Mouse (Mus musculus): ENCODE data around the gene Bola3. TPM values are rescaled to one million over a fixed set of nuclear protein-coding genes. Genes with fewer than 3 reads are reported as not detected.

Bola3 gene
- polyA plus RNA-seq, 1 experiment, result 7.3 TPM

DNA sequence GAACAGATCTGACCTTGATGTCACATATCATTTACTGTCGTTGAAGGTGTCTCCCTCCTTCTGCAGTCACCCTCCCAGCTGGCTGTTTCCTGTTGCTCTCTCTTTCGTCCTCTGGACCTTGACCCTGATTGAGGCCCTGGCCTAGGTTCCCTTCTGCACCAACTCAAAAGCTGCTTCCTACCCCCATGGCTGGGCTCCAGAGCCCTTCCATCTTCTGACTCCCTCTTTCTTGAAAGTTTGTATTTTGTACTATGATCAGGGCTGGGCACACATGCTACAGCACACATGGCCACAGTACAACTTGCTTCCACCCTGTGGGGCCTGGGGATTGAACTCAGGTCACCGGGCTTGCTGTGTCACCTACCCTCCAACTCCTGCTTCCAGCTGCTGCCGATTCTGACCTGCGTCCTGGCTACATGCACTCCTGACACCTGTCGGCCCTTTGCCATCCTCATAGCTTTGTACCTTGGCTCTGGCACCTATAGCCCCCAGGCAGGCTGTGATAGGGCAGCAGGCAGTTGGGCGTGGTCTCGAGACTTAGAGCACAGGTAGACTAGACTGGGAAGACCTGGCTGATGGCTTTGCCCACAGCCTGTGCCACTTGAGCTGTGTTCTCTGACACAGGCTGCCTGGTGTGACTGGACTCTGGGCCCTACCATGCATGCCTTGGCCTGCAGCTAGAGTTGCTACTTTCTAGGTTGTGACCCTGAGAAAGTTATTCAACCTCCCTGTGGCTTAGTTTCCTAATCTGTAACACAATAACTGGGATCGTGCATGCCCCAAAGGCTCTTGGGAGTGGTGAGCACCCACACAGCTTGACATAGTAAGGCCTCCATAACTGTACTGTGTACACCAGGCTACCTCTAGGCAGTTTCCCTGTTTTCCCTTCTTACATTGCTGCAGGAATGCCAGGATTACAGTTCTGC lies 6.2 kb downstream of the Bola3 start:
- TF ChIP-seq CTCF (IDR thresholded peaks at IDR 0.05; ENCODE audit: extremely low read depth, insufficient read length, insufficient replicate concordance, low read depth, low read length), result no peak
- TF ChIP-seq POLR2A (IDR thresholded peaks at IDR 0.05; ENCODE audit: low read depth, low read length), result no peak

DNA sequence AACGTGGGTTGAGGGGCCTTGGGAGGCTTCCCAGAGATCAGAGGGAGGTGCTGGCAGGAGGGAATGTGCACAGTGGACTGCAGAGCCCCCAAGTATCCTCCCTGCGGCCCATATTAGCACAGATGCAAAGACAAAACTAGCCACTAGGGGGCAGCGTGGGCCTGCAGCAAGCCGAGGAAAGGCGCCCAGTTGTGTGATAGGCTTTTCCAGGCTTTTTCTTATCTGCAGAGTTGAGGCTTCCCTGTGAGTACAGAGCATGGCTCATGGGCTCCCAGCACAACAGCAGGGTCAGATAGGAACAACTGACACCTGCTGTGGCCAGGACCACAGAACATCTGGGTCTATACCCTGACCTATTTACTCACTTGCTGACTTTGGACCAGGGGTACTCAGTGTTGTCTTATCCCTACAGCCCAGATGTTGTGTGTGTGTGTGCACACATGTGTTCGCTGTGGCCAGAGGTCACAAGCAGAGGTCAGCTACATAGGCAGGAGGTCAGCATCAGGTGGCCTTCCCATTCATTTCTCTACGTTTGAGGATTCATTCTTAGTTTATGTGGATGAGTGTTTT lies 7.7 kb downstream of the Bola3 start:
- H3K27me3 ChIP-seq (ENCODE audit: control insufficient read depth, insufficient read depth, low read length), result no peaks in the 10 kb centered on the region
- 28% methylated on average over 7 of the region's 7 CpGs for WGBS
- TF ChIP-seq POLR2A (IDR thresholded peaks at IDR 0.05; ENCODE audit: low read depth, low read length) (no peak), CTCF (IDR thresholded peaks at IDR 0.05; ENCODE audit: extremely low read depth, insufficient read length, insufficient replicate concordance, low read depth, low read length) (peak; percentile 97)
- H3K27ac ChIP-seq (ENCODE audit: insufficient read depth, low read depth, low read length), result no peak overlapping the region
- H3K36me3 ChIP-seq (ENCODE audit: control insufficient read depth, insufficient read depth, low read length), result peaks cover 29% of the 10 kb centered on the region
- H3K4me3 ChIP-seq (ENCODE audit: low read depth, low read length), result no peak overlapping the region
- peaks cover 15% of the 10 kb centered on the region; the same call in 1 of the 2 replicates for H3K4me1 ChIP-seq (ENCODE audit: control insufficient read depth, insufficient read depth, insufficient read length, low read length)

More for the DNA sequence above, 6.2 kb downstream of the Bola3 start:
- Histone ChIP-seq H3K4me3 (ENCODE audit: low read depth, low read length) (no peak overlapping the region), H3K27me3 (ENCODE audit: control insufficient read depth, insufficient read depth, low read length) (no peaks in the 10 kb centered on the region), H3K36me3 (ENCODE audit: control insufficient read depth, insufficient read depth, low read length) (peaks cover 24% of the 10 kb centered on the region), H3K4me1 (ENCODE audit: control insufficient read depth, insufficient read depth, insufficient read length, low read length) (peaks cover 21% of the 10 kb centered on the region; the same call in 1 of the 2 replicates), H3K27ac (ENCODE audit: insufficient read depth, low read depth, low read length) (peak overlapping the region; percentile 61)
- WGBS, result 29% methylated on average over 9 of the region's 9 CpGs

DNA sequence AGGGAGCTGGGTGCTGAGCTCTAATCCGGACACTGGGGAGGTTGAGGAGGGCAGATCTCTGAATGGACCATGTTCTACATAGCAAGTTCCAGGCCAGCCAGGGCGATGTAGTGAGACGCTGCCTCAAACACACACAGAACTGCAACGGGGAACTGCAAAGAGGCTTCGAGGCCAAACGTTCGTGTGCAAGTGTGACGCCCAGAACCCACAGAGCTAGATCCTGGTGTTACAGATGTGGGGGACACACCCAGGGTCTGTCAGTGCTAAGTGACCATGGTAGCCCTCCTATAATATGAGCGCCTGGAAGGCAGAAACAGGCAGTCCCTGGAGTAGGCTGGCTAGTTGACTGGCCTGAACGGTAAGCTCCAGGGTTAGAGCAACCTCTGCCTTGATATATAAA lies 8.5 kb downstream of the Bola3 start:
- H3K36me3 ChIP-seq (ENCODE audit: control insufficient read depth, insufficient read depth, low read length), result peaks cover 33% of the 10 kb centered on the region
- 87% methylated on average over 10 of the region's 10 CpGs for WGBS
- TF ChIP-seq CTCF (IDR thresholded peaks at IDR 0.05; ENCODE audit: extremely low read depth, insufficient read length, insufficient replicate concordance, low read depth, low read length) (no peak), POLR2A (IDR thresholded peaks at IDR 0.05; ENCODE audit: low read depth, low read length) (no peak)
- H3K4me3 ChIP-seq (ENCODE audit: low read depth, low read length), result no peak overlapping the region
- H3K27me3 ChIP-seq (ENCODE audit: control insufficient read depth, insufficient read depth, low read length), result no peaks in the 10 kb centered on the region
- no peak overlapping the region for H3K27ac ChIP-seq (ENCODE audit: insufficient read depth, low read depth, low read length)
- peaks cover 13% of the 10 kb centered on the region; the same call in 1 of the 2 replicates for H3K4me1 ChIP-seq (ENCODE audit: control insufficient read depth, insufficient read depth, insufficient read length, low read length)

DNA sequence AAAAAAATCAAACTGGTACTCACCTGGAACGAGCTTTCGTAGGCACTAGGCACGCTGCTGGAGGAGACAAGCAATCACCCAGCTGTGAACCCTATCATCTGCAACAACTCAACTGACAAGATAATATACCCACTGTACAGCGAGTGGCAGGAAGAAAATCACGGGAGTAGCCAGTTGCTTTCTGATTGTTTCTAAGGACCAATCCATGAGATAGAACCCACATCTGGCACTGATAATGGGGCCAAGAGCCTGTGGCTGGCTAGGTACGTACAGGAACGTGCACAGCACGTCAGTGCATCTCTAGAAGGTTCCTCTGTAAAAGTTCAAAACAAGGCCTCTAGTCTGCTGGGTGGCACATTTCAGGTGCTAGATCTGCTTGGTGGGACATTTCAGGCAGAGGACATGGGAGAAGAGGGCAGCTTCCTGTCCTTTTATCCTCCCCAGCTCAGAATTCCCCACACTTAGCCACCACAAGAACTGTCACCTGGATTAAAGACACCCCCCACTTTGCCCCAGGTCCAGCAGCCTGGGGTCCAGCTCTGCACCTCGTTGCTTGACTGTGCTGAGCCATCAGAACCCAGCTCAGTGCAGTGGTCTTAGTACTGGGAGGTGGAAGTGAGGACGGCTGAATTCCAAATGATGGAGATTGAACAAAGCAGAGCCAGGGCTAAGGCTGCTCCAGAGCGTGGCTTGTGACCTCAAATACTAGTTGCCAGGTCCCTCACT lies 12.7 kb downstream of the Bola3 start:
- Histone ChIP-seq H3K4me3 (ENCODE audit: low read depth, low read length) (no peak overlapping the region), H3K4me1 (ENCODE audit: control insufficient read depth, insufficient read depth, insufficient read length, low read length) (no peaks in the 10 kb centered on the region), H3K27me3 (ENCODE audit: control insufficient read depth, insufficient read depth, low read length) (no peaks in the 10 kb centered on the region), H3K36me3 (ENCODE audit: control insufficient read depth, insufficient read depth, low read length) (peaks cover 48% of the 10 kb centered on the region), H3K27ac (ENCODE audit: insufficient read depth, low read depth, low read length) (no peak overlapping the region)
- whole genome bisulfite sequencing, result 86% methylated on average over 11 of the region's 11 CpGs
- TF ChIP-seq CTCF (IDR thresholded peaks at IDR 0.05; ENCODE audit: extremely low read depth, insufficient read length, insufficient replicate concordance, low read depth, low read length), result no peak
- TF ChIP-seq POLR2A (IDR thresholded peaks at IDR 0.05; ENCODE audit: low read depth, low read length), result no peak

DNA sequence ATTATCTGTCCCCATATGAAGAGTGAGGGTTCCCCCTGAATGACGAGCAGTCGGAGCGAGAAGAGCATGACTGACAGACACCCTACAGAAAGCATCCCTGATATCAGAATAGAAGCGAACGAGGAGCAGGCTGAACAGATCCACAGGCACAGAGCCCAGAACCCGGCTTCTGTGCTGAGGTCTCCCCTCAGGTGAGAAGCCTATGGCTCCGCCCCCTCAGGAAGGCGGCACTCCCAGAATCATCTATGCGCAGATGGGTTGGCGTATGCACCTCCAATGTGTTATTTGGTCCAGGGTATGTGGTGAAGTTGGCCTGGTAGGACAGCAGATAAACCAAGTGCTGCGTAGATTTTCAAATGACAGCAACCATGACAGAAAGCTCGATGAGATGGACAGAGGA lies 14.1 kb downstream of the Bola3 start:
- no peak for TF ChIP-seq POLR2A (IDR thresholded peaks at IDR 0.05; ENCODE audit: low read depth, low read length)
- no peak for TF ChIP-seq CTCF (IDR thresholded peaks at IDR 0.05; ENCODE audit: extremely low read depth, insufficient read length, insufficient replicate concordance, low read depth, low read length)
- Histone ChIP-seq H3K36me3 (ENCODE audit: control insufficient read depth, insufficient read depth, low read length) (peaks cover 59% of the 10 kb centered on the region), H3K27me3 (ENCODE audit: control insufficient read depth, insufficient read depth, low read length) (no peaks in the 10 kb centered on the region), H3K27ac (ENCODE audit: insufficient read depth, low read depth, low read length) (no peak overlapping the region), H3K4me1 (ENCODE audit: control insufficient read depth, insufficient read depth, insufficient read length, low read length) (no peaks in the 10 kb centered on the region), H3K4me3 (ENCODE audit: low read depth, low read length) (no peak overlapping the region)
- WGBS, result 83% methylated on average over 12 of the region's 12 CpGs

DNA sequence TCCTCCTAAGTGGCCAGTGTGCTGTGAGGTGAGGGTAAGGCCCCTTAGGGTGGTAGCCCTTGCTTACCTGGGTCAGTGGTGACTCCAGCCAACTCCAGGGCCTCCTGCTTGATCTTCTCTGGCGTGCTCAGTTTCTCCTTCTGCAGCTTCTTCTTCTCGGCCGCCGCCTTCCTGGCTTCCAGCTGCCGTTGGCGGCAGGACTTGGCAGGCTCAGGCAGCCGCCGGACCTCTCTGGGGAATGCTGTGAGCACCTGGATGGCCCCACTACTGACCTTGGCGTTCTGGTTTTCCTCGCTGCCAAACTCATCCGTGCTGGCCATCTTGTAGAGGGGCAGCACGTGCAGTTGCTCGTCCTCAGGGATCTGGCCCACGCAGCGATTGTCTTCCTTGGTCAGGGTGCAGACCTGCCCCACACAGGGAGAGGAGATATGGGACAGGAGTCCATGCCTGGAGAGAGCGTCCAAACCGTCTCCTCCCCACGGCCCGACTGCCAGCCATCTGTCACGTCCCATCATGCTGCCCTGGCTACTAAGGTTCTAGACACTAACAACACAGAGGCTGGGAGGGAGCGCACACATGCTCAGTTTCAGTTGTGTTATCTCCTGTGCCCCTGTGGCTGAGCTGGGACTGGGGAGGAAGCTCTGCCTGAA lies 21.5 kb downstream of the Bola3 start:
- H3K4me3 ChIP-seq (ENCODE audit: low read depth, low read length), result no peak overlapping the region
- no peaks in the 10 kb centered on the region for H3K4me1 ChIP-seq (ENCODE audit: control insufficient read depth, insufficient read depth, insufficient read length, low read length)
- peaks cover 93% of the 10 kb centered on the region for H3K36me3 ChIP-seq (ENCODE audit: control insufficient read depth, insufficient read depth, low read length)
- 86% methylated on average over 21 of the region's 21 CpGs for WGBS
- no peaks in the 10 kb centered on the region for H3K27me3 ChIP-seq (ENCODE audit: control insufficient read depth, insufficient read depth, low read length)
- no peak for TF ChIP-seq CTCF (IDR thresholded peaks at IDR 0.05; ENCODE audit: extremely low read depth, insufficient read length, insufficient replicate concordance, low read depth, low read length)
- no peak for TF ChIP-seq POLR2A (IDR thresholded peaks at IDR 0.05; ENCODE audit: low read depth, low read length)
- H3K27ac ChIP-seq (ENCODE audit: insufficient read depth, low read depth, low read length), result no peak overlapping the region

Measured in small intestine, adult 2 months (tissue).